Mouse (Mus musculus) left cerebral cortex, adult 6 months (tissue): ENCODE results near the gene Prr11. TPM values are rescaled to one million over a fixed set of nuclear protein-coding genes. Genes with fewer than 3 reads are reported as not detected.

Experiments
- long read RNA-seq, 2 experiments: library from polyadenylated mRNA; unstranded; transcript quantifications; one replicate each; pipeline ENCODE4 v2.0.0; 2019 to 2020
- polyA plus RNA-seq: library from polyadenylated mRNA; unstranded; fragments of <200 nt; fragmentation: Nextera tagmentation; gene quantifications from 2 replicates; pipeline ENCODE4 v1.2.3, GENCODE M21; 2021

The Prr11 gene
- polyA plus RNA-seq = 0.10 and 0.14 TPM in 2 replicates
- long read RNA-seq, experiment 1 = 0 reads
- long read RNA-seq, experiment 2, partial matches to known transcripts = 0 of 1 reads
- long read RNA-seq, experiment 2, other reads (novel, unspliced or antisense) = 1 of 1 reads

GRCm38 (mm10) chr11:87108409-87108754, at the start of gene Prr11:
Gene Prr11, minus strand, starts transcription at chr11:87108708.

DNA sequence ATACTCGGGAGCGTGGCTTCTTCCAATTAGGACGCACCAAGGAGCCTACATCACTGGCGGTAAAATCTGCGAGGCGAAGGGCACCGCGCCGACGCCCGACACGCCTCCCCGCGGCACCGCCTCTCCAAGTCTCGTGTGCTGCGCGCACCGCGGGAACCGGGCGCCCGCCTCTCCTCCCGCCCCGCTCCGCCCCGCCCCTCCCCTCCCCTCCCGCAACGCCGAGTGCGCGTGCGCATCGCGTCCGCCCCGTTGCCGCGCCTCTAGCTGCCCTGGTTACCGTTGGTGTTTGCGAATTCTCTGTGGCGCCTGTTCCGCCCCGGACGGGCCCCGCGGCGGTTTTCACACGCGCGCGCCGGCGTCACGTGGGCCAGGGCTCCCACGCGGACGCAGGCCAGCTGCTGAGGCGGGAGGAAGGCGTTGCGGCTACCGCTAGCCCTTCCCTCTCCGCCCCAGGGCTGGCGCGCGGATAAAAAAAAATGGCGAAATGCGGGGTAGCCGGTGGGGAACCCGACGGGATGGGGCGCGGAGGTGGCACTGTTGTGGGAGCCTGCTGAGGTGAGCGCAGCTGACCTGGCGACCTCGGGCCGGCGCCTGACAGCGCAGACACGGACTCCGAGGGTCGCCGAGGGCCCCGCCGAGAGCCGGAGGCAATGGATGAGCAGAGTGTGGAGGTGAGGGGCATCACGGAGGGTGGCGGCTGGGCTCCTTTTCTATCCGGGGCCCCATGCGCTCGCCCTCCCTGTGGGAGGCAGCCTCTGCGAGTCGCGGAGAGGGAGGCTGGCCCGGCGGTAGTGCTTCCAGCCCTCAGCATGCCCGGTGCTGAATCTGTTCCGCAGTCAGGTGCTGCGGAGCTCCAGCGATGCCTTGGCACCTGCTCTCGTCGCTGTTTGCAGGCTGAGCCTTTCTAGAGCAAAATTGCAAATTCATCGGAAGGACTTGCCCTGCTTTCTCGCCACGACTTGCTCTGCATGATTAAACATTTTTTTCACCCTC, 18.6 kb upstream of the Prr11 start, which contains the start of gene Trim37:
Gene Trim37, plus strand, starts transcription at position 254 of the 993 bp plus-strand sequence.

GRCm38 (mm10) chr11:87108755-87109518, 429 bp upstream of the Prr11 start, which contains the start of gene Ska2:
Gene Ska2, plus strand, starts transcription at chr11:87109234.

DNA sequence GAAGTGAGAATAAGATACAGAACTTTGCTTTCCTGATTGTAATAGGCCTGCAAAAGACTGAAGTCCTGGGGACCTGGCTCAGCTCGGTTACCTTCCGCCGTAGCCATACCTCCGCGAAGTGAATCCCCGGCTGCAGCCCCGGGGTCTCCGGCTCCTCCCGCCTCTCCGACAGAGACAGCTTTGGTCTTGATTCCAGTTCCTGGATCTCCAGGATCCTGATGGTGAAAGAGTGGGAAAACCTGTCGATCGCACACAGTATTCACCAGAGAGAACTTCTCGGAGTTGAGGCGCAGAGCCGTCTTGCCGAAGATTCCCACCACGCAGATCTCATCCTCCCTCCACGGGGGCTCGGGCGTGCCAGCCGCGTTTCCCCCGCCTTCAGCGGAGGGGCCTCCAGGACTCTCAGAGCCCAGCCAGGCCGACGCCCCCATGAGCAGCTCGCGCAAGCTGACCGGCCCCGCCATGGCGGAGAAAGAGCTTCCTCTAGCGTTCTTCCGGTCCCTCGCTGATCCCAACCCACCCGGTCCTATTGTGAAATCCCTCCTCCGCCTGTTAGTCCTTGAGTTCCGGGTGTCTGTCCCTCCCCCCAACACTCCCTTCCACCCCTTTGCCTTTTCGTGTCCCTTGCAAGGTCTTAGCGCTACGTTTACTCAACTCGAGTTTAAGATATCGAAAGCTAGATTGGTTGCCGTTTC, 22.1 kb downstream of the Prr11 start, which contains the start of gene Smg8:
Gene Smg8, minus strand, starts transcription at position 485 of the 695 bp plus-strand sequence.

GRCm38 (mm10) chr11:87073866-87074440, 34.6 kb downstream of the Prr11 start, which contains the start of gene Gdpd1:
Gene Gdpd1, minus strand, starts transcription at chr11:87074062.

Other genes with a start within 250 kb of the Prr11 start
- gene Ypel2, start 115.0 kb downstream of the Prr11 start, polyA plus RNA-seq = 19.2 and 20.0 TPM in 2 replicates
- 33.8 and 42.2 TPM in 2 replicates for gene Gdpd1, start 34.6 kb downstream of the Prr11 start, polyA plus RNA-seq
- 8.7 and 10.2 TPM in 2 replicates for gene Smg8, start 21.9 kb downstream of the Prr11 start, polyA plus RNA-seq
- gene Ska2, start 526 bp upstream of the Prr11 start, polyA plus RNA-seq = 7.4 and 10.4 TPM in 2 replicates
- 107 and 112 TPM in 2 replicates for gene Trim37, start 18.4 kb upstream of the Prr11 start, polyA plus RNA-seq